Mouse (Mus musculus): ENCODE data around the gene Uts2r. TPM values are rescaled to one million over a fixed set of nuclear protein-coding genes. Genes with fewer than 3 reads are reported as not detected.

The Uts2r gene
- total RNA-seq, 1 experiment = 0.80 TPM

DNA sequence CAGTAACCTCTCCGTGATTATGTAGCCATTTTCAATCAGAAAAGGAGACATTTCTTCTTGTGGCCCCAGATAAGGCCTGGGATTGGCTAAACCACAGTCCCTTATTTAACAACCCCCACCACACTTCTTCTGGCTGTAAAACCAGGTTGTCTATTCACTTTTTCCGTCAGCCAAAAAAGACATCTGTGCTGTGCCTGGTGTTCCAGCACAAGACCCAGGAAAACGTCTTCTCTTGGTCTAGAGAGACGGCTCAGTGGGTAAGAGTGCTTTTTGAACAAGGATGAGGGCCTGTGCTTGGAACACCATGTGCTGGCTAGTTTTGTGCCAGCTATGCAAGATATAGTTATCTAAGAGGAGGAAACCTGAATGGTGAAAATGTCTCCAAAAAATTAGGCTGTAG lies 36.6 kb upstream of the Uts2r start:
- no peaks in the 10 kb centered on the region for H3K4me1 ChIP-seq (ENCODE audit: control insufficient read depth in 2 of 2, insufficient read depth in 2 of 2, low read length in 2 of 2, poor library complexity in 1 of 2)
- no peak for DNase-seq (ENCODE audit: low read depth, low spot score)
- H3K4me3 ChIP-seq (ENCODE audit: insufficient read depth in 1 of 2, low read depth in 1 of 2, low read length in 2 of 2, poor library complexity in 1 of 2, severe bottlenecking in 1 of 2) = no peak overlapping the region
- no peak overlapping the region for H3K27ac ChIP-seq (ENCODE audit: insufficient read depth, low read depth, low read length, poor library complexity, severe bottlenecking)
- in situ Hi-C loops (cut with MboI; ENCODE audit: low sequenced_read_pairs in 2 of 2, unreplicated experiment in 2 of 2) = no loop called here
- no peak for TF ChIP-seq HCFC1 (IDR thresholded peaks at IDR 0.05; ENCODE audit: borderline replicate concordance, insufficient read depth, low read length)
- TF ChIP-seq ZNF384 (IDR thresholded peaks at IDR 0.05; ENCODE audit: low read depth, low read length) = no peak
- no peak for TF ChIP-seq ZC3H11A (IDR thresholded peaks at IDR 0.05; ENCODE audit: borderline replicate concordance, low read depth, low read length)
- no peak for TF ChIP-seq MAFK (IDR thresholded peaks at IDR 0.05; ENCODE audit: insufficient read depth, low read depth, low read length)
- TF ChIP-seq CHD2 (IDR thresholded peaks at IDR 0.05; ENCODE audit: low read depth, low read length) = no peak
- no peak overlapping the region for H3K9ac ChIP-seq (ENCODE audit: insufficient read depth, low read depth, low read length, poor library complexity, severe bottlenecking)
- H3K36me3 ChIP-seq (ENCODE audit: control insufficient read depth, insufficient read depth, low read length, poor library complexity, severe bottlenecking) = no peaks in the 10 kb centered on the region
- no peaks in the 10 kb centered on the region for H3K9me3 ChIP-seq (ENCODE audit: control insufficient read depth, insufficient read depth, low read depth, low read length)

DNA sequence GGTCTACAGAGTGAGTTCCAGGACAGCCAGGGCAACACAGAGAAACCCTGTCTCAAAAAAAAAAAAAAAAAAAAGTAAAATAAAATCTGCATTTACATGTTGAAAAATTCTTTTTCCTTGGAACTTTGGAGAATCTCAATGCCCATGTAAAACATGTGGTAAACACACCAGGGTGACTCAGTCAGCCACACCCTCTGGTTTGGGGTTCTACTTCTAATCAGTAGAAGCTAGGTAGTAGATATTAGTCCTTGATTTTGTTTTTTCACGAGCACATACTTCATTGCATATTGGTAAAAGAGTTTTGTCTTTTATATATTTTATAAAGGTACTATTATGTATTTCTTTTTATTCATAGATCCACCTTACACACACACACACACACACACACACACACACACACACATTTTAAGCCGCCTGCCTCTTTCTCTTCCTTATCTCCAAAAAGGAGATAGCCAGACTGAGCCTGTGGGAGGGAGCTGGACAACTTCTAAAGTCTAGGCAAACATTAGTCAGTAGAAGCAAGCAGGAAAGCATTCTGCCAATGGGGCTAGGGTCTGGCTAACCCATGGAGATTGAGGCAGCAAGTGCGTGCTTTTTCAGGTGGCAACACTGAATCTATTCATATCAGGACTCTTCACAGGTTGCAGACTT lies 34.4 kb upstream of the Uts2r start:
- DNase-seq (ENCODE audit: low read depth, low spot score) = no peak
- no peaks in the 10 kb centered on the region for H3K36me3 ChIP-seq (ENCODE audit: control insufficient read depth, insufficient read depth, low read length, poor library complexity, severe bottlenecking)
- no peak overlapping the region for H3K27ac ChIP-seq (ENCODE audit: insufficient read depth, low read depth, low read length, poor library complexity, severe bottlenecking)
- in situ Hi-C loops (cut with MboI; ENCODE audit: low sequenced_read_pairs in 2 of 2, unreplicated experiment in 2 of 2) = no loop called here
- no peaks in the 10 kb centered on the region for H3K9me3 ChIP-seq (ENCODE audit: control insufficient read depth, insufficient read depth, low read depth, low read length)
- no peak overlapping the region for H3K9ac ChIP-seq (ENCODE audit: insufficient read depth, low read depth, low read length, poor library complexity, severe bottlenecking)
- TF ChIP-seq CHD2 (IDR thresholded peaks at IDR 0.05; ENCODE audit: low read depth, low read length) = no peak
- no peak for TF ChIP-seq ZNF384 (IDR thresholded peaks at IDR 0.05; ENCODE audit: low read depth, low read length)
- TF ChIP-seq MAFK (IDR thresholded peaks at IDR 0.05; ENCODE audit: insufficient read depth, low read depth, low read length) = no peak
- TF ChIP-seq ZC3H11A (IDR thresholded peaks at IDR 0.05; ENCODE audit: borderline replicate concordance, low read depth, low read length) = no peak
- no peak for TF ChIP-seq HCFC1 (IDR thresholded peaks at IDR 0.05; ENCODE audit: borderline replicate concordance, insufficient read depth, low read length)
- no peaks in the 10 kb centered on the region for H3K4me1 ChIP-seq (ENCODE audit: control insufficient read depth in 2 of 2, insufficient read depth in 2 of 2, low read length in 2 of 2, poor library complexity in 1 of 2)
- H3K4me3 ChIP-seq (ENCODE audit: insufficient read depth in 1 of 2, low read depth in 1 of 2, low read length in 2 of 2, poor library complexity in 1 of 2, severe bottlenecking in 1 of 2) = no peak overlapping the region

DNA sequence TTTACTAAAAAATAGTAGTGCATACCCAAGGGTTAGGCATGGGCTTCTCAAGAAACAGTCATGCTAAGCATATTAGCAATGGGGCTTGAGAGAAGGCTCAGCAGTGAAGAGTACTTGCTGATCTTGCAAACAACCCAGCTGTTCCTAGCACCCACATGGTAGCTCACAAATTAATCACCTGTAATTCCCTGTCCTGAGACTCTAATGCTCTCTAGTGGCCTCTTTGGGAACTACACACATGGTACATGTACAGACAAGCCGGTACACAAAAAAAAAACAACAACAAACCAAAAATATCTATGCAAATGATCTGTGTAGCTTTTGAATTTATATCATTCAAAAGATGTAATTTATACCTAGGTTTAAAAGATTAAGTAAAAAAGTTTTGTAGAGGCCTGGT lies 33.7 kb upstream of the Uts2r start:
- H3K9ac ChIP-seq (ENCODE audit: insufficient read depth, low read depth, low read length, poor library complexity, severe bottlenecking) = no peak overlapping the region
- H3K27ac ChIP-seq (ENCODE audit: insufficient read depth, low read depth, low read length, poor library complexity, severe bottlenecking) = no peak overlapping the region
- no peaks in the 10 kb centered on the region for H3K9me3 ChIP-seq (ENCODE audit: control insufficient read depth, insufficient read depth, low read depth, low read length)
- no peaks in the 10 kb centered on the region for H3K4me1 ChIP-seq (ENCODE audit: control insufficient read depth in 2 of 2, insufficient read depth in 2 of 2, low read length in 2 of 2, poor library complexity in 1 of 2)
- peak; percentile 72 for DNase-seq (ENCODE audit: low read depth, low spot score)
- in situ Hi-C loops (cut with MboI; ENCODE audit: low sequenced_read_pairs in 2 of 2, unreplicated experiment in 2 of 2) = no loop called here
- peak; percentile 34; the same call in 1 of the 2 replicates for TF ChIP-seq MAFK (IDR thresholded peaks at IDR 0.05; ENCODE audit: insufficient read depth, low read depth, low read length)
- TF ChIP-seq ZC3H11A (IDR thresholded peaks at IDR 0.05; ENCODE audit: borderline replicate concordance, low read depth, low read length) = no peak
- TF ChIP-seq ZNF384 (IDR thresholded peaks at IDR 0.05; ENCODE audit: low read depth, low read length) = peak; percentile 80
- no peaks in the 10 kb centered on the region for H3K36me3 ChIP-seq (ENCODE audit: control insufficient read depth, insufficient read depth, low read length, poor library complexity, severe bottlenecking)
- no peak overlapping the region for H3K4me3 ChIP-seq (ENCODE audit: insufficient read depth in 1 of 2, low read depth in 1 of 2, low read length in 2 of 2, poor library complexity in 1 of 2, severe bottlenecking in 1 of 2)

DNA sequence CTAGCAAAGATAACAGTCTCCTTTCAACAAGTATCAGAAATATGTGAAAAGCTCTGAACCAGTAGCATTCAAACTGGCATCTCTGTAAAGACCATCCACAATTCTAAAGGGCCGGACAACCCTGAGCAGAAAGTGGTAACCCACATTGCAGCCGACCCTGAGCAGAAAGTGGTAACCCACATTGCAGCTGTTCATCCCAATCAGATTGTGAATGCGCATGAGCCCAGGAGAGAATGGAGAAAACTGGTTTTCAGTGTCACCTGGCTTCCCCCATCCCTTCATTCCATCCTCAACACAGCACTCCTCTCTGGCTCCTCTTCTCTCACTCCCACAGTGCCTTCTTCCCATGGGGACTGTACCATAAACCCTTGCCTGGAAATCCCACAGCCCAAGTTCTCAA lies 32.6 kb upstream of the Uts2r start:
- Histone ChIP-seq H3K36me3 (ENCODE audit: control insufficient read depth, insufficient read depth, low read length, poor library complexity, severe bottlenecking) (no peaks in the 10 kb centered on the region), H3K27ac (ENCODE audit: insufficient read depth, low read depth, low read length, poor library complexity, severe bottlenecking) (no peak overlapping the region), H3K9ac (ENCODE audit: insufficient read depth, low read depth, low read length, poor library complexity, severe bottlenecking) (no peak overlapping the region), H3K9me3 (ENCODE audit: control insufficient read depth, insufficient read depth, low read depth, low read length) (no peaks in the 10 kb centered on the region), H3K4me1 (ENCODE audit: control insufficient read depth in 2 of 2, insufficient read depth in 2 of 2, low read length in 2 of 2, poor library complexity in 1 of 2) (no peaks in the 10 kb centered on the region), H3K4me3 (ENCODE audit: insufficient read depth in 1 of 2, low read depth in 1 of 2, low read length in 2 of 2, poor library complexity in 1 of 2, severe bottlenecking in 1 of 2) (no peak overlapping the region)
- no peak for DNase-seq (ENCODE audit: low read depth, low spot score)
- TF ChIP-seq ZC3H11A (IDR thresholded peaks at IDR 0.05; ENCODE audit: borderline replicate concordance, low read depth, low read length) = no peak
- TF ChIP-seq MAFK (IDR thresholded peaks at IDR 0.05; ENCODE audit: insufficient read depth, low read depth, low read length) = no peak
- no peak for TF ChIP-seq ZNF384 (IDR thresholded peaks at IDR 0.05; ENCODE audit: low read depth, low read length)
- no peak for TF ChIP-seq CHD2 (IDR thresholded peaks at IDR 0.05; ENCODE audit: low read depth, low read length)
- no peak for TF ChIP-seq HCFC1 (IDR thresholded peaks at IDR 0.05; ENCODE audit: borderline replicate concordance, insufficient read depth, low read length)
- in situ Hi-C loops (cut with MboI; ENCODE audit: low sequenced_read_pairs in 2 of 2, unreplicated experiment in 2 of 2) = no loop called here

DNA sequence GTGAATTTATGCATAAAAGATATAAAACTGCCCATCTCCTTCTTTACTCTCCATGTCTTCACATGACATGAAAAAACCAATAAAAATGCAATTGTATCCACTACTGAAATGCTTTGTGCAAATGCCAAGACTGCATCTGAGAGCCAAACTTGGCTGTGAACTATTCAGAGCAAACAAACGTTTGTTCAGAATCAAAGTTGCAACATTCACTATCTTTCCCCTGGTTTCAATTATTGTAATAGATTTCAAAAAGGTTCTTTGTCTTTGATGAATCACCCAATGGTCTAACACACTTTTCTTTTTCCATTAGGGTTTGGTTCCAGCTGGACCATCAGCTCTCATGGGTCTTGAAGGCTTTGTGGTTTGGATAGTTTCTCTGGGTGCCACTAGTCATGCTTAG lies 30.5 kb upstream of the Uts2r start:
- Histone ChIP-seq H3K9ac (ENCODE audit: insufficient read depth, low read depth, low read length, poor library complexity, severe bottlenecking) (no peak overlapping the region), H3K9me3 (ENCODE audit: control insufficient read depth, insufficient read depth, low read depth, low read length) (no peaks in the 10 kb centered on the region), H3K4me1 (ENCODE audit: control insufficient read depth in 2 of 2, insufficient read depth in 2 of 2, low read length in 2 of 2, poor library complexity in 1 of 2) (no peaks in the 10 kb centered on the region), H3K27ac (ENCODE audit: insufficient read depth, low read depth, low read length, poor library complexity, severe bottlenecking) (no peak overlapping the region), H3K36me3 (ENCODE audit: control insufficient read depth, insufficient read depth, low read length, poor library complexity, severe bottlenecking) (no peaks in the 10 kb centered on the region), H3K4me3 (ENCODE audit: insufficient read depth in 1 of 2, low read depth in 1 of 2, low read length in 2 of 2, poor library complexity in 1 of 2, severe bottlenecking in 1 of 2) (no peak overlapping the region)
- in situ Hi-C loops (cut with MboI; ENCODE audit: low sequenced_read_pairs in 2 of 2, unreplicated experiment in 2 of 2) = no loop called here
- TF ChIP-seq MAFK (IDR thresholded peaks at IDR 0.05; ENCODE audit: insufficient read depth, low read depth, low read length) = no peak
- no peak for TF ChIP-seq HCFC1 (IDR thresholded peaks at IDR 0.05; ENCODE audit: borderline replicate concordance, insufficient read depth, low read length)
- no peak for TF ChIP-seq ZNF384 (IDR thresholded peaks at IDR 0.05; ENCODE audit: low read depth, low read length)
- TF ChIP-seq CHD2 (IDR thresholded peaks at IDR 0.05; ENCODE audit: low read depth, low read length) = no peak
- no peak for TF ChIP-seq ZC3H11A (IDR thresholded peaks at IDR 0.05; ENCODE audit: borderline replicate concordance, low read depth, low read length)
- no peak for DNase-seq (ENCODE audit: low read depth, low spot score)

Measured in ES-E14 (cell line).